Mouse (Mus musculus) 3T3-L1 (cell line): Measurements from ENCODE around the gene Cntrl.

Experiments
- DNase-seq: peaks from one replicate; pipeline ENCODE4 v3.0.0-alpha.2; 2015; ENCODE audit warnings: low read depth, low spot score

The Cntrl gene

GRCm38 (mm10) chr2:35216701-35217100 is 107.4 kb downstream of the Cntrl start:
- DNase-seq, result peak; percentile 80

- DNase-seq, result no peak
Measured at GRCm38 (mm10) chr2:35218736-35219135, 109.4 kb downstream of the Cntrl start.

DNA sequence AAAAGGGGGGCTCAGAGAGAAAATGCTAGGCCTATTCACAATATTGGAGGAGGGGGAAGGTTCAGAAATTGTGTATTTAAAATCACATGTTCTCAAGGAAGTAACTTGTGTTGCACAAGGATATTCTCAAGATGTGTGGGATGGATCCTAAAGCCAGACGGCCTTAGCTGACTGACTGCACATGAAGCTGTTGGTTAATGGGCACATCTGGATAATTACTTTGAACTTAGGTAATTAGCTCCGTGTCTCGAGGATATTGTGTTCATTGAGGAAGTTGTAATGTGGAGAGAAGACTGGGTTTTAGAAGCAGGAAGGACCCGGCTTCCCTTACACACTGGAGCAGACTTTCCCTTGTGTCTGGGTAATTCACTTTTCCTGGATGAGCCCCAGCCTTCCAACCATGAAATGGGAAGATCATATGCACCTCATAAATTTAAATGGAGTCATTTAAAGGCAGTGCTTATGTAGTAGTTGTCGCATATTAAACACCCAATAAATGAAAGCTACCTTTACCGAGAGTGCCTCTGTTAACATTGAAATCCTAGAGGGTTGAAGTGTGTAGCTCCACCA is 113.6 kb downstream of the Cntrl start:
- DNase-seq, result no peak

DNA sequence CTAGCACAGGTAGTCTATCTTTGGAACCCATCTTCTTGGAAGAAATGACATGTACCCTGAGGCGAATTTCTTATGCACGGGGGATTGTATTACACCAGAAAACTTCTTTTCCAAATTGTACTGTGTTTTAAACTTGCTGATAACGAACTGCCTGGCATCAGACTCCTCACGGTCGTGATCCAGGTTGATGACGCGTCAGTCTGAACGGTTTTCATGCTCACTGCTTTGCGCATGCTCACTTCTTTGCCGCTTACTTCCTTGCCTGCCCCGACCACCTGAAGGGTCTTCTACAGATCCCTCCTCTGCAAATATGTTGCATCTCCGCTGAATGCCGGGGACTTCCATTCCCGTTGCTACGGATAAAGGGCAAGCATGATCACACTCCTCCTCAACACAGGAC is 115.0 kb downstream of the Cntrl start:
- DNase-seq, result no peak

- no peak for DNase-seq
Measured at GRCm38 (mm10) chr2:35228145-35228544, 118.9 kb downstream of the Cntrl start.
